Comparison of ENCODE assay signal across 8 mouse cellular contexts in genomic region chr19:20363221-20363620, GRCm38 (mm10). TPM values are rescaled to one million over a fixed set of nuclear protein-coding genes. Genes with fewer than 3 reads are reported as not detected.
DNase-seq lines count a peak whose midpoint lies in the region; ATAC-seq lines count a peak whose summit lies in the region.

No protein-coding gene starts in this region.

- no peaks in the 10 kb centered on the region for H3K4me1 ChIP-seq in kidney, embryonic 14.5 days (ENCODE audit: control insufficient read depth, insufficient read depth, low read length)
- H3K4me1 ChIP-seq in limb, embryonic 11.5 days (ENCODE audit: control insufficient read depth, insufficient read depth, low read length), result no peaks in the 10 kb centered on the region
- H3K4me1 ChIP-seq in forebrain, embryonic 16.5 days (replicated peaks; ENCODE audit: control insufficient read depth, insufficient read depth, low read length), result no peaks in the 10 kb centered on the region

- WGBS in kidney, embryonic 14.5 days, result 77% methylated on average over 10 of the region's 10 CpGs
- 67% methylated on average over 10 of the region's 10 CpGs for WGBS in limb, embryonic 11.5 days
- WGBS in forebrain, embryonic 16.5 days, result 70% methylated on average over 10 of the region's 10 CpGs

- H3K4me2 ChIP-seq in kidney, embryonic 14.5 days (replicated peaks; ENCODE audit: low read depth, low read length), result no peak overlapping the region
- H3K4me2 ChIP-seq in limb, embryonic 11.5 days (ENCODE audit: low read depth, severe bottlenecking), result no peak overlapping the region
- no peak overlapping the region for H3K4me2 ChIP-seq in forebrain, embryonic 16.5 days (ENCODE audit: low read length)

- no peaks in the 10 kb centered on the region for H3K27me3 ChIP-seq in kidney, embryonic 14.5 days (ENCODE audit: control insufficient read depth, insufficient read depth, low read length)
- no peaks in the 10 kb centered on the region for H3K27me3 ChIP-seq in limb, embryonic 11.5 days (ENCODE audit: control insufficient read depth, insufficient read depth, low read length)
- H3K27me3 ChIP-seq in forebrain, embryonic 16.5 days (replicated peaks; ENCODE audit: control insufficient read depth, insufficient read depth, low read length), result no peaks in the 10 kb centered on the region

- H3K9ac ChIP-seq in kidney, embryonic 14.5 days (ENCODE audit: low read depth, low read length), result no peak overlapping the region
- no peak overlapping the region for H3K9ac ChIP-seq in limb, embryonic 11.5 days (ENCODE audit: low read length)
- H3K9ac ChIP-seq in forebrain, embryonic 16.5 days (replicated peaks; ENCODE audit: low read depth, low read length), result no peak overlapping the region

- no peaks in the 10 kb centered on the region for H3K36me3 ChIP-seq in kidney, embryonic 14.5 days (ENCODE audit: control insufficient read depth, insufficient read depth, low read length)
- no peaks in the 10 kb centered on the region for H3K36me3 ChIP-seq in limb, embryonic 11.5 days (ENCODE audit: control insufficient read depth, insufficient read depth, low read length)
- no peaks in the 10 kb centered on the region for H3K36me3 ChIP-seq in forebrain, embryonic 16.5 days (ENCODE audit: control insufficient read depth, insufficient read depth)

- DNase-seq in kidney, postnatal 10 days, result peak; percentile 20
- DNase-seq in B cell, adult 2 months, result peak; percentile 20 to 36
- peak; percentile 61 for DNase-seq in R1 (ENCODE audit: low read depth, low spot score)
- DNase-seq in limb, embryonic 11.5 days (ENCODE audit: low spot score), result peak; percentile 42
- no peak for DNase-seq in left cerebral cortex, postnatal 4 days
- DNase-seq in cerebellum, adult 8-10 months, result no peak

- no peaks in the 10 kb centered on the region for H3K9me3 ChIP-seq in kidney, embryonic 14.5 days (ENCODE audit: control insufficient read depth, low read length)
- no peaks in the 10 kb centered on the region for H3K9me3 ChIP-seq in limb, embryonic 11.5 days (ENCODE audit: control insufficient read depth, low read length)
- H3K9me3 ChIP-seq in forebrain, embryonic 16.5 days (ENCODE audit: control insufficient read depth, low read length), result no peaks in the 10 kb centered on the region

- no peak for ATAC-seq in kidney, embryonic 14.5 days (ENCODE audit: low FRiP score, low TSS enrichment)
- no peak for ATAC-seq in limb, embryonic 11.5 days (ENCODE audit: insufficient number of reproducible peaks, low FRiP score, low TSS enrichment, low read depth)
- ATAC-seq in forebrain, embryonic 16.5 days, result no peak

- no peak overlapping the region for H3K27ac ChIP-seq in kidney, embryonic 14.5 days (ENCODE audit: low read depth, low read length)
- no peak overlapping the region for H3K27ac ChIP-seq in limb, embryonic 11.5 days (replicated peaks; ENCODE audit: low read depth, low read length)
- no peak overlapping the region for H3K27ac ChIP-seq in forebrain, embryonic 16.5 days (ENCODE audit: low read length)

- H3K4me3 ChIP-seq in kidney, embryonic 14.5 days (ENCODE audit: low read length), result no peak overlapping the region
- no peak overlapping the region for H3K4me3 ChIP-seq in limb, embryonic 11.5 days (ENCODE audit: low read depth, low read length)
- no peak overlapping the region for H3K4me3 ChIP-seq in forebrain, embryonic 16.5 days (replicated peaks; ENCODE audit: low read length)

- intact Hi-C loops in left cerebral cortex, postnatal 4 days (cut with DNase I), result loop anchor here (5.0 to 10.0 kb wide), 2 partner anchors 74 to 402 kb away; no protein-coding TSS in a partner anchor

RNA-seq across cellular contexts. Expression of gene Anxa1, which starts 27.5 kb away (rescaled TPM):
- polyA plus RNA-seq in kidney, embryonic 14.5 days (2014; fragmentation: Nextera tagmentation; extraction: Ambion mirVana), result 25.6 and 27.8 TPM in 2 replicates
- polyA plus RNA-seq in limb, embryonic 11.5 days (2014; fragmentation: Nextera tagmentation; extraction: Ambion mirVana), result 5.5 and 6.8 TPM in 2 replicates
- 1 to 10 TPM; 3.5 to 5.7 TPM for total RNA-seq in left cerebral cortex, postnatal 4 days (2021)
- polyA plus RNA-seq in forebrain, embryonic 16.5 days (2015; fragmentation: Nextera tagmentation; extraction: Ambion mirVana), result 5.8 and 9.2 TPM in 2 replicates

Comparison
In these comparisons a context has a peak if more than half of its experiments do, and no peak if none do; other contexts are left out.
1. DNase-seq: peak in kidney, postnatal 10 days (single experiment), B cell, adult 2 months (2 of 2), R1 (single experiment) and limb, embryonic 11.5 days (single experiment); none in left cerebral cortex, postnatal 4 days (single experiment) and cerebellum, adult 8-10 months (single experiment).